Comparison of ENCODE assay signal across 10 mouse cellular contexts in the genomic region with DNA sequence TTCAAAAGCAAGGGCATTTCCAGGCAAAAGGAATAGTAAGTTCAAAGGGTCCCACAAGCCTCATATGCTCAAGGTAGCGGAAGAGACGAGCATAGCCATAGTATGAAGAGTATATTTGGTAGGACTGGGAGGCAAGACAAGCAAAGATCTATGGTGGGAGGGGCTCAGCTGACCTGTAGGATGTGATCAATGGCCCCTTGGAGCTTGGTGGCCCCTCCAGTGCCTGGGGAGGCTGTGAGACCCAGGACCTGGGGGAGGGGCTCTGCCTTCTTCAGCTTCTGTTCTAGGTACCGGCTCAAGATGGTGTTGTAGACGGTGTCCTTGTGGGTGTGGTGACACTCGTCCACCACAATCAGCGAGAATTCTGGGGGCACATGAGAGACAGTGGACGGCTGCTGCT. TPM values are rescaled to one million over a fixed set of nuclear protein-coding genes. Genes with fewer than 3 reads are reported as not detected.
A peak's percentile ranks its signal among the peaks of the same experiment; 100 is the strongest.
DNase-seq lines count a peak whose midpoint lies in the region; ATAC-seq and TF ChIP-seq lines count a peak whose summit lies in the region.
"Had no signal": no experiment of that assay in that cellular context is flagged by ENCODE, and none has a peak within 500 bp of the region (broad histone marks: within the 10 kb centered on the region; RNA-seq: fewer than 3 reads in every experiment).

No protein-coding gene starts in this region.

- H3K4me3 ChIP-seq in gastrocnemius, adult 2 months = peak overlapping the region; percentile 58
- H3K4me3 ChIP-seq in lung, postnatal 0 days (ENCODE audit: low read depth, low read length) = peak overlapping the region; percentile 30; the same call in 1 of the 2 replicates
- H3K4me3 ChIP-seq in neural tube, embryonic 13.5 days = no peak overlapping the region

- H3K4me1 ChIP-seq in lung, postnatal 0 days (ENCODE audit: insufficient read depth, low read depth, low read length) = peaks cover 9% of the 10 kb centered on the region; the same call in 1 of the 2 replicates
- H3K4me1 ChIP-seq in neural tube, embryonic 13.5 days (replicated peaks) = peaks cover 12% of the 10 kb centered on the region

- no peak overlapping the region for H3K9ac ChIP-seq in lung, postnatal 0 days (replicated peaks; ENCODE audit: low read depth)
- no peak overlapping the region for H3K9ac ChIP-seq in neural tube, embryonic 13.5 days

- ATAC-seq in lung, postnatal 0 days = no peak
- ATAC-seq in inflammation-experienced regulatory T-cells, adult 6 months = peak; percentile 23
- ATAC-seq in neural tube, embryonic 13.5 days (ENCODE audit: low read depth) = no peak

- H3K9me3 ChIP-seq in lung, postnatal 0 days (ENCODE audit: low read length) = no peaks in the 10 kb centered on the region
- no peaks in the 10 kb centered on the region for H3K9me3 ChIP-seq in neural tube, embryonic 13.5 days

- intact Hi-C loops in gastrocnemius, adult 2 months (cut with DNase I) = loop anchor here (1.0 to 2.0 kb wide), 2 partner anchors 76 to 133 kb away; no protein-coding TSS in a partner anchor

- H3K27ac ChIP-seq in gastrocnemius, adult 2 months = peak overlapping the region; percentile 2; the same call in 1 of the 2 replicates
- no peak overlapping the region for H3K27ac ChIP-seq in lung, postnatal 0 days (ENCODE audit: low read length)
- no peak overlapping the region for H3K27ac ChIP-seq in neural tube, embryonic 13.5 days (replicated peaks)

- no peak for TF ChIP-seq EP300 in lung, postnatal 0 days (IDR thresholded peaks at IDR 0.05)

- peaks cover 21% of the 10 kb centered on the region; the same call in 1 of the 2 replicates for H3K36me3 ChIP-seq in lung, postnatal 0 days (ENCODE audit: insufficient read depth, low read length)
- peaks cover 36% of the 10 kb centered on the region for H3K36me3 ChIP-seq in neural tube, embryonic 13.5 days

- peak overlapping the region; percentile 55 for H3K4me2 ChIP-seq in lung, postnatal 0 days (replicated peaks; ENCODE audit: low read depth, low read length)
- peak overlapping the region; percentile 35 for H3K4me2 ChIP-seq in neural tube, embryonic 13.5 days

- no peak for DNase-seq in gastrocnemius, adult 2 months
- DNase-seq in gastrocnemius, postnatal 10 days = no peak
- no peak for DNase-seq in lung, postnatal 0 days (ENCODE audit: low spot score)
- DNase-seq in lung, adult 18-20 months = no peak
- DNase-seq in layer of hippocampus, adult 18-20 months (ENCODE audit: low spot score in 2 of 2) = no peak
- no peak for DNase-seq in right cerebral cortex, adult 2 months (ENCODE audit: low spot score in 2 of 2)

- no peaks in the 10 kb centered on the region for H3K27me3 ChIP-seq in lung, postnatal 0 days (replicated peaks; ENCODE audit: insufficient read depth, low read length)
- H3K27me3 ChIP-seq in neural tube, embryonic 13.5 days = peaks cover 15% of the 10 kb centered on the region; the same call in 1 of the 2 replicates

- 48% methylated on average over 7 of the region's 7 CpGs for WGBS in lung, postnatal 0 days
- 44% methylated on average over 7 of the region's 7 CpGs for WGBS in neural tube, embryonic 13.5 days

- TF ChIP-seq CTCF in gastrocnemius, adult 2 months (IDR thresholded peaks at IDR 0.05) = no peak
- TF ChIP-seq CTCF in lung, postnatal 0 days (IDR thresholded peaks at IDR 0.05) = no peak

RNA-seq across cellular contexts. Expression of gene Dhx58, which starts 1.2 kb away (rescaled TPM):
- total RNA-seq in gastrocnemius, adult 2 months (2021) = under 1 TPM; 0.38 to 0.39 TPM
- total RNA-seq in gastrocnemius, postnatal 10 days (2021) = under 1 TPM; 0.45 to 0.52 TPM
- 3.1 and 3.3 TPM in 2 replicates for polyA plus RNA-seq in lung, postnatal 0 days (2015; fragmentation: Nextera tagmentation; extraction: Ambion mirVana)
- 10 to 100 TPM; 27.4 to 48.6 (median 29.4) TPM for polyA plus RNA-seq in inflammation-experienced regulatory T-cells, adult 6 months (2017; shearing (Covaris generic))
- polyA plus RNA-seq in neural tube, embryonic 13.5 days (2015; fragmentation: Nextera tagmentation; extraction: Ambion mirVana) = 2.1 and 4.1 TPM in 2 replicates
- 1 to 10 TPM; 1.4 to 2.5 TPM for total RNA-seq in layer of hippocampus, adult 18-20 months (2021)

RNA-seq across cellular contexts. Expression of gene Kat2a, which starts 9.4 kb away (rescaled TPM):
- 10 to 100 TPM; 11.9 to 12.1 TPM for total RNA-seq in gastrocnemius, adult 2 months (2021)
- total RNA-seq in gastrocnemius, postnatal 10 days (2021) = 10 to 100 TPM; 13.4 to 18.4 TPM
- 14.2 and 14.5 TPM in 2 replicates for polyA plus RNA-seq in lung, postnatal 0 days (2015; fragmentation: Nextera tagmentation; extraction: Ambion mirVana)
- 10 to 100 TPM in 2 of 3 experiments, 1 to 10 TPM in 1; 7.0 to 12.4 (median 12.4) TPM for polyA plus RNA-seq in inflammation-experienced regulatory T-cells, adult 6 months (2017; shearing (Covaris generic))
- 54.7 TPM in 2 replicates for polyA plus RNA-seq in neural tube, embryonic 13.5 days (2015; fragmentation: Nextera tagmentation; extraction: Ambion mirVana)
- total RNA-seq in layer of hippocampus, adult 18-20 months (2021) = 10 to 100 TPM; 53.9 to 58.0 TPM

RNA-seq across cellular contexts. Expression of gene Zfp385c, which starts 10.7 kb away (rescaled TPM):
- under 1 TPM in 1 of 2 experiments, not detected in 1; 0.39 TPM for total RNA-seq in gastrocnemius, adult 2 months (2021)
- total RNA-seq in gastrocnemius, postnatal 10 days (2021) = 1 to 10 TPM in 1 of 2 experiments, under 1 TPM in 1; 0.70 to 1.1 TPM
- not detected in 2 replicates for polyA plus RNA-seq in lung, postnatal 0 days (2015; fragmentation: Nextera tagmentation; extraction: Ambion mirVana)
- polyA plus RNA-seq in inflammation-experienced regulatory T-cells, adult 6 months (2017; shearing (Covaris generic)) = not detected
- 0.10 and 0.21 TPM in 2 replicates for polyA plus RNA-seq in neural tube, embryonic 13.5 days (2015; fragmentation: Nextera tagmentation; extraction: Ambion mirVana)
- under 1 TPM in 1 of 2 experiments, not detected in 1; 0.37 TPM for total RNA-seq in layer of hippocampus, adult 18-20 months (2021)
- polyA plus RNA-seq: C2C12 had no signal

RNA-seq across cellular contexts. Expression of gene Hspb9, which starts 10.7 kb away (rescaled TPM):
- total RNA-seq in gastrocnemius, adult 2 months (2021) = not detected
- not detected for total RNA-seq in gastrocnemius, postnatal 10 days (2021)
- polyA plus RNA-seq in lung, postnatal 0 days (2015; fragmentation: Nextera tagmentation; extraction: Ambion mirVana) = 0.51 TPM in 1 of 2 replicates, not detected in the other
- polyA plus RNA-seq in inflammation-experienced regulatory T-cells, adult 6 months (2017; shearing (Covaris generic)) = 1 to 10 TPM in 1 of 3 experiments, not detected in 2; 1.1 TPM
- polyA plus RNA-seq in neural tube, embryonic 13.5 days (2015; fragmentation: Nextera tagmentation; extraction: Ambion mirVana) = 0.43 TPM in 1 of 2 replicates, not detected in the other
- not detected for total RNA-seq in layer of hippocampus, adult 18-20 months (2021)
- total RNA-seq: gastrocnemius, postnatal 36 days had no signal

RNA-seq across cellular contexts. Expression of gene Rab5c, which starts 35.1 kb away (rescaled TPM):
- 10 to 100 TPM; 37.6 to 40.9 TPM for total RNA-seq in gastrocnemius, adult 2 months (2021)
- 10 to 100 TPM; 63.0 to 64.7 TPM for total RNA-seq in gastrocnemius, postnatal 10 days (2021)
- 25.3 and 30.4 TPM in 2 replicates for polyA plus RNA-seq in lung, postnatal 0 days (2015; fragmentation: Nextera tagmentation; extraction: Ambion mirVana)
- 10 to 100 TPM; 24.7 to 54.7 (median 48.7) TPM for polyA plus RNA-seq in inflammation-experienced regulatory T-cells, adult 6 months (2017; shearing (Covaris generic))
- 30.0 and 35.1 TPM in 2 replicates for polyA plus RNA-seq in neural tube, embryonic 13.5 days (2015; fragmentation: Nextera tagmentation; extraction: Ambion mirVana)
- total RNA-seq in layer of hippocampus, adult 18-20 months (2021) = 100 to 1,000 TPM; 149 to 156 TPM
